Mouse (Mus musculus) frontal cortex, postnatal 36 days (tissue): ENCODE data around the gene Smad6.

ENCODE experiments used
- DNase-seq, 2 experiments: peaks; one replicate each; pipeline ENCODE4 v3.0.0; 2022; ENCODE audit warnings: low spot score in 2 of 2

Smad6 gene

GRCm38 (mm10) chr9:63959129-63959932, 62.5 kb downstream of the Smad6 start:
- DNase-seq: no peak

DNA sequence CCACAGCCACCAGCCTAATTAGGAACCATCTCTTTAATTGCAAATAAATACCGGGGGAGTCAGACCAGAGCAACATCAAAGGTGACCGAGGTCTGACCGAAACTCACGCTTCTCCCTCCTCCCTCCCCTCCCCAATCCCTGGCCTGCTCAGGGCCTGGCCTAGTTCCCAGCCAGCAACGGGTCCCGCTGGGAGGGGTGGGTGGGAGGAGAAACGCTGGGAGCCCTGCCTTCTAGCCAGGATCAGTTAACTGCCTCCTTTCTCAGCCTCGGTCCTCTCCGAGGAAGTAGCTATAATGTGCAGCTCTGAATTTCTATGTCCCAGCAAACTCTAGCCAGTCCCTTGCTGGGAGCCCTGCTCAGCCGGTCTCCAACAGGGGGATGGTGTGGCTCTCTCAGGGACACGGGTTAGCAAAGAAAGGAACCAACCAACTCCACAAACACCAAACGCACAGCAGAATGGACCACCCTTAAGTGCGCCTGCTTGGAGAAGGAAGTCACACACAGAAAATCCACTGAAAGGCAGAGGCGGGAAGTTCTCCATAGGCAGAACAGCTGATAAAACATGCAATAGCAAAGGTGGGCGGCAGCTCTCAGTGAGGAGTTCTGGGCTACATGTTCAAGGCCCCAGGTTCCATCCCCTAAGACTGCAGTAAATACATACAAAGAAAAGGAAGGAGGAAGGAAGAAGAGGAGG, 63.4 kb downstream of the Smad6 start:
- no peak for DNase-seq

DNA sequence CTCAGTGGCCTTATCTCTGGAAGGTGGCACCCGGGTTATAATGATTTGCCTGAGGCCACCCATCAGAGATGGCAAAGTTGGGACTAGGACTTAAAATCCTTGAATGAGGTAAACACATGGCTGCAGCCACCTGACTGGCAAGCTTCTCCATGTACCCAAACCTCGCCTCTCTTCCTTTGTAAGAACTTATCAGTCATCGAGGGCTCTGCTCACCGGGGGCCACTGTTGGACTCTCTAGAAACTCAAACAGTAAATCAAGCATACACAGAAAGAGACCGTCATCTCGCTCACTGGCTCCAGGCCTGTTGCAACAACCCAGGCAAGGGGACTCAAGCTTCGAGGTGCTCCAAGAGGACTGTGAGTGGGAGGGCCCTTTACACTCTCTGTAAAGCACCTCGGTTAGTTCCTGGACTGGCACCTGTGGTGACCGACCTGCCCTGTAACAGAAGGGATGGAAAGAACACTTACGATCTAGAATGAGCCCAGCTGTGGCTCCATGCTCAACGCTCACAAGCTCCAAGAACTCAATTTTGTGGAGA, 64.1 kb downstream of the Smad6 start:
- DNase-seq: no peak

DNA sequence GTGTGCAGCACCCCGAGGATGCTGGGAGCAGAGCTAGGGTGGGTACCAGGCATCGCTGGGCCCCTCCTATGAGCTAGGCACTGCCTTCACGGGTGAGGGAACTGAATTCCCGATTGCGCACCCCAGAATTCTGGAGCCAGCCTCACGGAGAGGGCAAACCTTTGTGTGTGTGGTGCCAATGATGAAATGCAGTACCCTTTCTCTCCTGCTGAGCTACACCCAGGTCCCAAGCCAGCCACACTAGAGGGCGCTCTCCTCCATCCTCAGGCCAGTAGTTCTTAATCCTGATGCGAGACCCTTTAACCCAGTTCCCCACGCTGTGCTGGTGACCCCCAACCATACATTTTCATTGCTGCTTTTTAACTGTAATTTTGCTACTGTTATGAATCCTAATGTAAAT, 65.8 kb downstream of the Smad6 start:
- DNase-seq: peak; percentile 63 to 64

- DNase-seq: peak; percentile 39 to 44
Measured at GRCm38 (mm10) chr9:63953691-63954090, 68.2 kb downstream of the Smad6 start.

GRCm38 (mm10) chr9:63952591-63952990, 69.3 kb downstream of the Smad6 start:
- DNase-seq: no peak

DNA sequence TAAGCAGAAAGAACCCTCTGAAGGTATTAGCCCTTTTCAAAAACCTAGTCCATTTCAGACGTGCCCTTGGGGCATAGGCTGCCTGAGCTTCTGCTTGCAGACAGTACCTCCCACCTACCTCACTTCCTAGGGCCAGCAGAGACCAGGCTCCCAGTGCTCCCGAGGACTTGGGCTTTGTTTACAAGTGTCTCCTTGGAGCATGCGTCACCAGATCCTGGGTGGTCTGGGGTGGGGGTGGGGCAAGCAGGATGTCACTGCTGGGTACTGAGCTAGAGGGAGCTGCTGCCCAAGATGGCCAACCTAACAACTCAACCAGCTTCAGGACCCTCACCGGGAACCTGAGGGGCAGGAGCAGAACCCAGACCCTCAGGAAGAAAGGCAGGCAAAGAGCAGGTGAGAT, 71.5 kb downstream of the Smad6 start:
- DNase-seq: no peak

GRCm38 (mm10) chr9:63949393-63949792, 72.5 kb downstream of the Smad6 start:
- no peak for DNase-seq

- DNase-seq: no peak
Measured at GRCm38 (mm10) chr9:63942608-63942982, 79.3 kb downstream of the Smad6 start.

DNA sequence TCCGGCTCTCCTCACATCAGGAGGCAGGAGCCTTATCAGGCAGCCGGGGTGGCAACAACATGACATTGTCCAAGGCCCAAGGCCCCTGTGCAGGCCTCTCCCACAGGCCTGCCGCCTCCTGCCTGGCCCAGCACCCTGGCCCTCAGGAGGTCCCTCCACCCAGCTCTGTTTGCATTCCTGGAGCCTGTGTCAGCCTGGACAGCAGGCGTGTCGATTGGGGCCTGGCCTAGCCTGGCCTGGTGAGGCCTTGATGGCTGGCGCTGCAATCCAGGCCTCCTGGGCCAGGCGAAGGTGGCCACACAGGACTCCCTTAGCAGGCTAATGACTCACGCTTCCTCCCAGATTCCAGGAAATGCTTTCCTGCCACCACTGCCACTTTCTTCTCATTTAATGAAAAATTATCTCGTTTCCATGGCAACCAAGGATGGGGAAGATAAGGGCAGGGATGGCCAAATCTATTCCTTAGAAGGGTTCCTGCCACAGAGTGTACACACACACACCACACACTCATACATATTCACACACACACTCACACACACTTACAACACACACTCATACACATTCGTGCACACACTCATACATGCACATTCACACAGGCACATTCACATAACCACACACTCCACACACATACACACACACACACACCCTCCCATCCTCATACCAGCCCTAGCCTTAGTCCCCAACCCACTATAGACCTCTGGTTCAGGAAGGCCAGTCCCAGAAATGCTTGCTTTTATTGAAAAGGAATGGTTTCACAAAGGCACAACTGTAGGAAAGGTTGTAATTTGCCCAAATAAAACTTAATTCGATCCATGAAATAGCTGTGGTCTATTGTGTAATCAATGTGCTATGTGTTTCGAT, 79.9 kb downstream of the Smad6 start:
- DNase-seq: no peak

- no peak for DNase-seq
Measured at GRCm38 (mm10) chr9:63936256-63936655, 85.6 kb downstream of the Smad6 start.

DNA sequence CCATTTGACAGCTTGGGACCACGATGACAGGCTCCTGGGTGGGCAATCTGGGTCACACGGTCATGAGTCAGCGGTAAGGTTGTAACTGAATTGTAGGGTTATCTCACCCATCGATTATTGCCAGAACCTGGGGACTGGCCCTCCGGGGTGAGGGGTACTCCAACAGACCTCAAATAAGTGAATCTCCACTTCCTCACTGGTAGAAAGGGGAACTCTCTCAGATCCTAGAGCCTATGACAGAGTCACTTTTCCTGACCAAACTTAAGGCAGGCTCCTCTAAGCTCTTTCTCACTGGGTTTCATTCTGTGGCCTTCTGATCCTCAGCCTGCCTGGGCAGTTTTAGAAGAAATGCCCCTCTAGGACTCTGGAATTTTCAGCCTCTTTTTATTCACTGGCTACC, 88.8 kb downstream of the Smad6 start:
- no peak for DNase-seq

DNA sequence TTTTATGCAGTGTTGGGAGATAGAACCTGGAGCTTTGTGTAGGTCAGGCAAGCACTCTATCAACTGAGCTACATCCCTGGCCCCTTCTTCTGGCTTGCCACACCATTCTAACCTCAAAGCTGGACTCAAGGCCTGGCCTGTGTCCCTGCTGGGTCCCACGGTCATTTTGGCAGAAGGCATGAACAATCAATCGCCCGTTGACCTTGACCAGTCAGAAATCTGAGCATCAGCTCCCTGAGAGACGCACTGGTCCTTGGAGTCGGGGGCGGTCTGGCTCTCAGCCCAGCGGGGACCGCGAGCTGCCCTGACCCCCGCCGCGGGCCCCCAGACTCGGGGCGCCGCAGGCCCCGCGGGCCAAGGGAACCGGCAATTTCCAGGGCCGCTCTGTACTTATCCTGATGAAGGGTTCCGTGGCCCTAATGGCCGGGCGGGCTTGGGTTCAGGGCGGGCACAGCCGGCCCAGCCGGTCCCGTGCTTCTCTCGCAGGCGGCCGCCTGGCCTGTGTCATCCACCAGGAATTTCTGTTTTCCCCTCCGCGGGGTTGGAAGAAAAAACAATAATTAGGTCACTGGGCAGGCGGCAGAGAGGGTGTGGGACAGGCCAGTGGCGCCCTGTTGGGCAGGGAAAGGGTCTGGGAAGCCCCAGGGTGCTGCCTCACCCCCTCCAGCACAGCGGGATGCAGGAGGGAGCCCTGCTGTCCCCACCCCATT, 94.4 kb downstream of the Smad6 start:
- no peak for DNase-seq

GRCm38 (mm10) chr9:63926377-63926776, 95.5 kb downstream of the Smad6 start:
- DNase-seq: no peak

DNA sequence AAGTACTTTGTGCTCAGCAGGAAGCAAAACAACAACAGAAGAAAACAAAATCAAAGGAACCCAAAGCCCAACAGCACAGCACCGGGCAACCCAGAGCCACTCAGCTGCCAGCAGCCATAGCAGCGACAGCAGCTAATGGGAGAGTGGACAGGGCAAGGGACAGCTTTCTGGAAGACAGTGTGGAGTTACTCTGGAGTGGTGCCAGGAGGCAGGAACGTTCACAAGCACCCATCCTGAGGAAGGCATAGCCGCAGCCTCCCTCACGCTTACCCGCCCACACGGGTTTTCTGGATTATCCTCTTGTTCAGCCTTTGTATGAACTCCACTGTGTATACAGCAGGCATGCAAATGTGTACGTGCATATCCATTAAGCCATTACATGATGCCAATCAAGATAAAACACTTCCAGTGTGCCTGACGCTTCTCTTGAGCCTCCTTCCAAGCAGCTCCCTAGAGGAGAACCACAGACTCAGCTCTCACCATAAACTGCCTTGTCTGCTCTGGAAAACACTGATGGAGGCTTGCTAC, 98.6 kb downstream of the Smad6 start:
- DNase-seq: no peak

DNA sequence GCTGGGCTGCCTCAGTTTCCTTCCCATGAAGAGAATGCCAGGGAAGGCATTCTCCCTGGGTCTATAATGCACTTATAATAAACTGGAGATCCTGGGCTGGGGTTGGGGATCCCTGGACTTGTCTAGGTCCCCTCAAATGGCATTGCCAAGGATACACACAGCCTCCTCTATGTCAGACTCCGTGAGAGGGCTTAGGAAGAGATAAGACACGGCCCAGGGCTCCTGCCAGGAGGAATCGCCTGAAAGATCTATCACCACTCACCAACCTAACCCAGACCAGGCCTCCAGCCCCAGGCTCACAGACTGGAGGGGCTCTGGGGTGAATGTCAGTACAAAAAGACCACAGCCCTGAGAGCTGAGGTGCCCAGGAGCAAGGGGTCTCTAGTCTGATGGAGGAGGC, 102.2 kb downstream of the Smad6 start:
- DNase-seq: no peak

DNA sequence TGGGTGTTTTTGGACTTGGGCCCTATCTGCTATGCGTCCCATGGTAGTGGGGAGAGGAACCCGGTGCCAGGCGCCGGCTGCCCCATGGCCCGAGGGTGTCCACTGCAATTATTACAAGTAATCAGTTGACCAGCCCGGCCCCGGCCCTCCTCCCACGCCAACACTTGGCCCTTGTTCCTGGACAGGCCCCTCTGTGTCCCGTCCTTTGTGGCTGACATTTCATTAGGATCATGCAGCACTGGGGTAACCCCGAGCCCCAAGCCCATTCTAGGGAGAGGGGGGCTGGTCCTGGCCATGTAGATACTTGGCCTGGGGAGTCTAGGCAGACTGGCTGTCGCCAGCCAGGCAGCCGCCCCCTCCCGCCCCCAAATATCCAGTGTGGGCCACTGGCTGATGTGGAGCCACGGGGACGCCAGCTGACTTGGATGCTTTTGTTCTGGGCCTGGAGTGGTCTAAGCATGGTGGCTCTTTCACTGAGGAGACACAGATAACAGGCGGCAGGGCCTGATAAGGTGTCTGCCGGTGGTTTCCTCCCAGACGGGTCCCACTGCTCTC, 102.8 kb downstream of the Smad6 start:
- DNase-seq: no peak

DNA sequence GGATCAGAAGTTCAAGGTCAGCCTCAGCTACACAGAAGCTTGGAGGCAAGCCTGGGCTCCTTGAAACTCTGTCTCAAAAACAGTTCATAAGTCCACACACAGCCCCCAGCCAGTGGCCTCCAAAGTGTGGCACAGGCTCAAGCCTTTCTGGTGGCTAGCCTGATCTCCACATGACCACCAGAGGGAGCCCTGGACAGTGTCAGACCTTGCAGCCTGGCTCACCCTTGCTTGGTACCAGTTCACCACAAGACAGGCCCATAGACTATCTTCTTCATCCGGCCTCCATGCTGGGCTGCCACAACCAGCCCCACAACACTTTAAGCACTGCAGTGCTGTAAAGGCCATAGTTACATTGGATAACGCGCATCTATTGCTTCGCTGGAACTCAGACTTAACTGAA, 103.6 kb downstream of the Smad6 start:
- peak; percentile 55 to 72 for DNase-seq

DNA sequence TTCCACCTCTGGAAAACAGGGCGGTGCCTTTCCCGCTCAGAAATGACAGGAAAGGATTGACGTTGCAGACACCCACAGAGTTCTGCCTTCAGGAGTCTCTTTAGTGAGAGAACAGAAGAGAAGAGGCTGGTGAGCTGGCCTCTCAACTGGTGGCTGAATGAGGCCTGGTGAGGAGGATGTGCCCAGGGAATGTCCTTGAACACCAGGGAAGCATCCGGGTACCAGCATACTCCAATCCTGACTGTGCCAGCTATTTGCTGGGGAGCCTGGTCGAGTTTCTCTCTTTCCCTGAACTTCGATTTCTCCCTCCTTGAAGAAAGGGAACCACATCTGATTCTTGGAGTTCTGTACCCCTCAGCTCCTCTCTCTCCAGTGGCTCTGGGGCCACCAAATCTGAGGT, 105.4 kb downstream of the Smad6 start:
- DNase-seq: no peak

DNA sequence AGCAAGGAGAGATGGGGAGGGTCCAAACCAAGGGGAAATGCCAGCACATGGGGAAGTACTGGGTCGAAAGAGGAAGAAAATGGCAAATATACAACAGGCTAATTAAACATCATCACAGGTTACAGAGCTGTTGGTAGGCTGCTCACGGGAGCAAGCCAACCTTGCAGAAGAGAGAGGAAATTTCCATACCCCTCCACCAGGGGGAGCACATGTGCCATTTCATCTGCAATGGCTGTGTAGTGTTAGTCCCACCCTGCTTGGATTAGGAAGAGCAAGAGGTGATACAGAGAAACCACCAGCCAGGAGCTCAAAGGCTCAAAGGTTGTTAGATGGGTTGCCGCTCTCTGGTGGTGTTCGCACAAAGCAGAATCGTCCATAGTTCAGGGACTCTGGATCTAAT, 105.9 kb downstream of the Smad6 start:
- DNase-seq: peak; percentile 48 to 67

GRCm38 (mm10) chr9:63914944-63915343, 106.9 kb downstream of the Smad6 start:
- no peak for DNase-seq
